Mouse (Mus musculus): ENCODE data around the gene Ccdc126. TPM values are rescaled to one million over a fixed set of nuclear protein-coding genes. Genes with fewer than 3 reads are reported as not detected.

The Ccdc126 gene
- polyA plus RNA-seq, 1 experiment from 2014 or later: 12.2 TPM

DNA sequence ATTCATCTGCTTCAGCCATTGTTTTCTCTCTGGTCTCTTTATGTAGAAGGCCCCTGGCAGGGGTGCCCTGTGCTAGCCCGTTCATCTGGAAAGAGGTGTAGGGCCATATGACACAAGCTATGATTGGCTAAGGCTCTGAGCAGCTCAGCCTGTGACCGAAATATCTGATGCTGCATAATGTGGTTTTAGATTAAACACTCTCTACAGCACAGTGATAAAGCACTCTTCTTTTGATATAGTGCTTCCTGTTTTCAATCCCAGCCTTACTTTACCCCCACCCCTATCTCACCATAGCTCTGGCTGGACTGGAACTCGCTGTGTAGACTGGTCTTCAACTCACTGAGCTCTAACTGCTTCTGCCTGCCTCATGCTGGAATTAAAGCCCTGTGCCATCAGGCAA, 2.3 kb downstream of the Ccdc126 start:
- Histone ChIP-seq H3K27ac (no peak overlapping the region), H3K27me3 (no peaks in the 10 kb centered on the region), H3K9ac (no peak overlapping the region), H3K36me3 (no peaks in the 10 kb centered on the region), H3K4me2 (no peak overlapping the region), H3K4me3 (no peak overlapping the region), H3K4me1 (peaks cover 13% of the 10 kb centered on the region), H3K9me3 (no peaks in the 10 kb centered on the region)
- 64% methylated on average over 3 of the region's 3 CpGs for WGBS
- ATAC-seq (ENCODE audit: borderline replicate concordance, extremely low read depth, low FRiP score, low TSS enrichment): no peak

DNA sequence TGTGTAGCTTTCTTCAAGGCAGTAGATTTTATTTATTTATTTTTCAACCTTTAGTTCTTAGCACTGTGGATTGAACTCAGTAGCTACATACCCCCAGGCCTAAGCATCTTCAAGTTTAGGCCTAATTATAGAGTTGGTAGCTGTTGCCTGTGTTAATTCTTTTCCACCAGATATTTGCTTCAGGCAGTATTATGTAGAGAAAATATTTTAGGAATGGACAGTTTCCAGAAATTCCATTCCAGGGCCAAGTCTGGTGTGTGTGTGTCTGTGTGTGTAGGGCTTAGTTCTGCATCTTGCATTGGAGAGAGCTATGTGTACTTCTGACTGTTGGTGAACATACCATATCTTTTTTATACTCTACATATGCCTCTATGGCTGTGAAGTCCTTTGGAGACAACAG, 3.0 kb downstream of the Ccdc126 start:
- Histone ChIP-seq H3K4me1 (peaks cover 13% of the 10 kb centered on the region), H3K9ac (no peak overlapping the region), H3K27ac (no peak overlapping the region), H3K4me3 (no peak overlapping the region), H3K36me3 (no peaks in the 10 kb centered on the region), H3K9me3 (no peaks in the 10 kb centered on the region), H3K4me2 (no peak overlapping the region), H3K27me3 (no peaks in the 10 kb centered on the region)
- no peak for ATAC-seq (ENCODE audit: borderline replicate concordance, extremely low read depth, low FRiP score, low TSS enrichment)

DNA sequence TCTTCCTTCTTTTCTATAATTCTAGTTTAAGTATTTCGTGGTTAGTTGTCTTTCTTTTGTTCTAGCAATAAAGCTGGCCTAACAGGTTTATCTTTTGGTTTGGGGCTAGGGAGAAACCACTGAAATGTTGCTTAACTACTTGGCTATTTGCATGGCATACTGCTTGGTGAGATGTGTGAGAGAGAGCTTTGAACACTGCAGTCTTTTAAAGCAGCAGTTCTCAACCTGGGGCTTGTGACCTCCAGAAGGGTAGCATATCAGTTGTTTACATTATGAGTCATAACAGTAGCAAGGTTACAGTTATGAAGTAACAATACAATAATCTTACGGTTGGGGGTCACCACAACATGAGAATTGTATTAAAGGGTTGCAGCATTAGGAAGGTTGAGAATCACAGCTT, 3.9 kb downstream of the Ccdc126 start:
- no peak overlapping the region for H3K4me2 ChIP-seq
- H3K4me1 ChIP-seq: peaks cover 13% of the 10 kb centered on the region
- no peak overlapping the region for H3K9ac ChIP-seq
- 32% methylated on average over 2 of the region's 2 CpGs for WGBS
- no peaks in the 10 kb centered on the region for H3K27me3 ChIP-seq
- no peak overlapping the region for H3K4me3 ChIP-seq
- ATAC-seq (ENCODE audit: borderline replicate concordance, extremely low read depth, low FRiP score, low TSS enrichment): no peak
- H3K36me3 ChIP-seq: no peaks in the 10 kb centered on the region
- H3K27ac ChIP-seq: no peak overlapping the region
- H3K9me3 ChIP-seq: no peaks in the 10 kb centered on the region

DNA sequence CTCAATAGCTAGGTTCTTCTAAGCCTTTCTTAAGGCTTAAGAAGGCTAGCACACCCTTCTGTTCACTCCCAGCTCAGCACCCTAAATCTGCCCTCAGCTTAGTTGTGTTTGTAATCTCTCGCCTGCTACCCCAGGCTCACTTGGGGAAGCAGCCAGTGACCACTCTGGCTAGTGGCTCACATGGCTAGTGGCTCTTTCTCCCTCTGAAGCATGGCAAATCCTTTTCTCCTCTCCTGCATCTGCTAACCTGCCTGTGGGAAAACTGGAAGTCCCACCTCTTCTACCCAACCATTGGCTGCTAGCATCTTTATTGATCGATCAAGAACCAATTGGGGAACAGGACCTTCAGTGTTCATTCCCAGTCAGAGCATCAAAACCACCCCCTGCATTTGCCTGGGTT, 5.5 kb downstream of the Ccdc126 start:
- no peak for ATAC-seq (ENCODE audit: borderline replicate concordance, extremely low read depth, low FRiP score, low TSS enrichment)
- Histone ChIP-seq H3K4me2 (no peak overlapping the region), H3K4me3 (no peak overlapping the region), H3K9me3 (no peaks in the 10 kb centered on the region), H3K27me3 (no peaks in the 10 kb centered on the region), H3K4me1 (peaks cover 13% of the 10 kb centered on the region), H3K9ac (no peak overlapping the region), H3K36me3 (no peaks in the 10 kb centered on the region), H3K27ac (no peak overlapping the region)
- WGBS: 79% methylated on average over 2 of the region's 2 CpGs

DNA sequence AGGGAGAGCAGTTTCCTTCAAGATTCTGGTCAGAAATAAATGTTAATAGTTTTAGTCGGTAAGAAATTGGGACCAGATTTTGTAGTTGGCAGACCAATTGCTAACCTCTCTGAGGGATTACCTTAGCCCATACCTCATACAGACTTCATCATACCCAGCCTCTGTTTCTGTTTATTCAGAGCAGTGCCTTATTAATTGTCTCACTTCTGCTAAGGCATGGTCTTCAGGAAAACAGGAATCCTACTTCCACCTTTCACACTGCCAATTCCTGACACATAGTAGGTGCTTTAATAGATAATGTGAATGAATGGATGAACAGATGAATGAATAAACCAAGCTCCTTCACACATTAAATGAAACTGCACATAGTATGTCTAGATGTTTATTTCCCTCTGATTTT, 6.2 kb downstream of the Ccdc126 start:
- no peak overlapping the region for H3K4me3 ChIP-seq
- ATAC-seq (ENCODE audit: borderline replicate concordance, extremely low read depth, low FRiP score, low TSS enrichment): no peak
- no peaks in the 10 kb centered on the region for H3K36me3 ChIP-seq
- peaks cover 9% of the 10 kb centered on the region for H3K4me1 ChIP-seq
- no peaks in the 10 kb centered on the region for H3K9me3 ChIP-seq
- no peak overlapping the region for H3K9ac ChIP-seq
- H3K27ac ChIP-seq: no peak overlapping the region
- no peaks in the 10 kb centered on the region for H3K27me3 ChIP-seq
- no peak overlapping the region for H3K4me2 ChIP-seq
- 70% methylated on average over 1 of the region's 1 CpGs for WGBS

DNA sequence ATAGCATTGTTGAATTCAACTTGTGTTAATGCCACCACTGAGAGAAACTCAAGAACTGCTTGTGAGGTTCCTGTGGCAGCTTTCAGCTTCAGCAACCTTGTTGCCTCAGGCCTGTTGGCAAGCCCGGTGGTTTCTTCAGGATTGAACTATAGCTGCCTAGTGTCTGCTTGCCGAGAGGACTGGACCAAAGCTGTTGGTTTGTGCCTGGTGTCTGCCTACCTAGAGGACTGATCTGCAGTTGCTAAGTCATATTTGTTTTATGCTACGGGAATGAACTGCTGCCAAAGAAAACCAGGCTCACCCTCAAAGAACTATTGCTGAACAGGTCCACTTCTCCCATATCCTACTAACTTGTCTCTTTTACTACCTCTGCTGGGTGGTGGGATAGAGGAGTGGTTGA, 7.8 kb downstream of the Ccdc126 start:
- H3K36me3 ChIP-seq: no peaks in the 10 kb centered on the region
- H3K27me3 ChIP-seq: no peaks in the 10 kb centered on the region
- H3K4me2 ChIP-seq: no peak overlapping the region
- H3K9me3 ChIP-seq: no peaks in the 10 kb centered on the region
- no peak for ATAC-seq (ENCODE audit: borderline replicate concordance, extremely low read depth, low FRiP score, low TSS enrichment)
- no peak overlapping the region for H3K27ac ChIP-seq
- peaks cover 8% of the 10 kb centered on the region for H3K4me1 ChIP-seq
- WGBS: 78% methylated on average over 3 of the region's 3 CpGs
- H3K4me3 ChIP-seq: no peak overlapping the region
- H3K9ac ChIP-seq: no peak overlapping the region

DNA sequence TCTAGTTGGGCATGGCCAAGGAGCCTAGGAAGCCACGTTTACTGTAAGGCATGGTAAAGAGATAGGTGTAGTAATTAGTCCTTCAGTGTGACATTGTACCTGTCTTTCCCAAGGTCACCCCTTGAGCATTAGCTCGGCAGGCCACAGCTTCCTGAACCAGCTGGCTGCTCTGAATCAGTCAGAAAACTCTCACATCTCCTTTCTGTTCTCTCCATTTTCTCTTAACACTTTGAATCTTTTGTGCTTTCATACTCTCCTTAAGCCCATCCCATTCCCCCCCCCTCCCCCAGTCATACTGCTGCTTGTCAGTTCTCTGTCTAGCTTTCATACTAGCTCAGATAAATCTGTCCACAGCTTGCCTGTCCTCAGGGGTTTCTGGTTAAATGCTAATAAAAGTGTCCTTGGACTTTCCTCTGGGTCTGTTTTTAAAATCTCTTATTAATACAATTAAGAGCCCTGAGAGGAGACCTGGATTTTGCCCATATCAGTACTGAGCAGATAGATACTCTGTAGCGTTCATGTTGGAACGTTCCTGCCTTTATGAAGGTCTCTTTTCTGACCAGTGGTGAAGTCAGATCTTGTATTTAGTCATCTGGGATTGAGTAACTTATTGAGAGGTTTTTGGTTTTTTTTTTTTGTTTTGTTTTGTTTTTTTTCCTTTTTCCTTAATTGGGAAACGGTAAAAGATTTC, 12.4 kb downstream of the Ccdc126 start:
- H3K27ac ChIP-seq: no peak overlapping the region
- H3K4me3 ChIP-seq: no peak overlapping the region
- 62% methylated on average over 5 of the region's 5 CpGs for WGBS

DNA sequence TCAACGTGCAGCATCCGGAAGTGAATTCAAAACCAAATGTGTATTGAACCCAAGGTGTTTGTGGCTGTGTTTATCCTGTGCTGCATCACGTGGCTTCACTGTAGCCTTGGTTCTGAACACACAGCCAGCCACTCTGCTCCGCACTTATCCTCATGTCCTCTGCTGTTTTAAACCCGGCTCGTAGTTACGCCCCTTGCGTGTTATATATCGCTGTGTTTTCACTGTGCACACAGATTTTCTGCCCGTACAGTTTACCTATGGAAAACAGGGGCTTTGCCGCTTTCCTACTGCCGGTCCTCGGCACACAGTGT, 12.9 kb downstream of the Ccdc126 start:
- 49% methylated on average over 13 of the region's 13 CpGs for WGBS
- Histone ChIP-seq H3K27ac (no peak overlapping the region), H3K4me2 (0 out of 2 replicates have a peak overlapping the region, but pooled peaks have one; percentile 7), H3K4me1 (no peaks in the 10 kb centered on the region), H3K36me3 (no peaks in the 10 kb centered on the region), H3K9me3 (no peaks in the 10 kb centered on the region), H3K4me3 (no peak overlapping the region), H3K9ac (no peak overlapping the region), H3K27me3 (no peaks in the 10 kb centered on the region)
- ATAC-seq (ENCODE audit: borderline replicate concordance, extremely low read depth, low FRiP score, low TSS enrichment): no peak

More for the DNA sequence above, 12.4 kb downstream of the Ccdc126 start:
- Histone ChIP-seq H3K9me3 (no peaks in the 10 kb centered on the region), H3K27me3 (no peaks in the 10 kb centered on the region), H3K36me3 (no peaks in the 10 kb centered on the region), H3K4me1 (no peaks in the 10 kb centered on the region), H3K9ac (no peak overlapping the region), H3K4me2 (no peak overlapping the region)
- no peak for ATAC-seq (ENCODE audit: borderline replicate concordance, extremely low read depth, low FRiP score, low TSS enrichment)

DNA sequence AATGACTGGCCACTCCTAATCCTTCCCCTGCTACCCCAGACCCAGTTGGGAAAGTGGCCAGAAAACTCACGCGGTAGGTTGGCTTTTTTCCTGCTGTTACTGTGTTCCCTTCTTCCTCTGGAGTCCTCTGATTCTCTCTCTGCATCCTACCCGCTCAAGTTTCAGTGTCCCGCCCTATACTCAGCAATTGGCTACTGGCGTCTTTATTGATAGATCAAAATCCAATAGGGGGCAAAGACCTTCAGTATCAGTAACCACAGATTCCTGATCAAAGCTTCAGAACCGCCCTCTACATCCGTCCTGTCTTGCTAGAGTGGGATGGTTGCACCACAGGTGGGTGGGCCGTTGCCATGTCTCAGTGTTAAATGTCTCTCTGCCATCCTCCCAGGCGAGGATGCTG, 19.5 kb downstream of the Ccdc126 start:
- Histone ChIP-seq H3K4me1 (no peaks in the 10 kb centered on the region), H3K36me3 (no peaks in the 10 kb centered on the region), H3K9ac (no peak overlapping the region), H3K9me3 (no peaks in the 10 kb centered on the region), H3K4me3 (no peak overlapping the region), H3K4me2 (no peak overlapping the region), H3K27ac (no peak overlapping the region), H3K27me3 (no peaks in the 10 kb centered on the region)
- WGBS: 36% methylated on average over 9 of the region's 9 CpGs
- no peak for ATAC-seq (ENCODE audit: borderline replicate concordance, extremely low read depth, low FRiP score, low TSS enrichment)

DNA sequence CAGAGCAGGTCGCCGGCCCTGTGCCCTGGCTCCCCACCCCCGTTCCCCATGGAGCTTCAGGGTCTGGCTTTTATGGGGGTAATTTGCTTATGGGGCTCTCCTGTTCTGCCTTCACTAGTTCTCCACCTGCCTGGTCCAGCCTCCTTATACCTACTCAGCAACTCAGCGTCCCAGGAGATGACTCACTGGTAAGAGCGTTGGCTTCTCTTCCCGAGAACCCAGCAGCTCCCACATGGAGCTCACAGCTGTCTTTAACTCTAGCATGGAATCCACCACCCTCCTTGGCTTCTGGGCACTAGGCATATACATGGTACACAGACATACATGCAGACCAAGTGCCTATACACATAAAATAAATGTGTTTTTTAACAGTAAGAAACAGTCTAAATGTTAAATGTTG, 20.1 kb downstream of the Ccdc126 start:
- Histone ChIP-seq H3K9me3 (no peaks in the 10 kb centered on the region), H3K27ac (no peak overlapping the region), H3K4me2 (no peak overlapping the region), H3K4me3 (no peak overlapping the region), H3K36me3 (no peaks in the 10 kb centered on the region), H3K9ac (no peak overlapping the region), H3K27me3 (no peaks in the 10 kb centered on the region), H3K4me1 (no peaks in the 10 kb centered on the region)
- 50% methylated on average over 6 of the region's 6 CpGs for WGBS
- ATAC-seq (ENCODE audit: borderline replicate concordance, extremely low read depth, low FRiP score, low TSS enrichment): no peak

DNA sequence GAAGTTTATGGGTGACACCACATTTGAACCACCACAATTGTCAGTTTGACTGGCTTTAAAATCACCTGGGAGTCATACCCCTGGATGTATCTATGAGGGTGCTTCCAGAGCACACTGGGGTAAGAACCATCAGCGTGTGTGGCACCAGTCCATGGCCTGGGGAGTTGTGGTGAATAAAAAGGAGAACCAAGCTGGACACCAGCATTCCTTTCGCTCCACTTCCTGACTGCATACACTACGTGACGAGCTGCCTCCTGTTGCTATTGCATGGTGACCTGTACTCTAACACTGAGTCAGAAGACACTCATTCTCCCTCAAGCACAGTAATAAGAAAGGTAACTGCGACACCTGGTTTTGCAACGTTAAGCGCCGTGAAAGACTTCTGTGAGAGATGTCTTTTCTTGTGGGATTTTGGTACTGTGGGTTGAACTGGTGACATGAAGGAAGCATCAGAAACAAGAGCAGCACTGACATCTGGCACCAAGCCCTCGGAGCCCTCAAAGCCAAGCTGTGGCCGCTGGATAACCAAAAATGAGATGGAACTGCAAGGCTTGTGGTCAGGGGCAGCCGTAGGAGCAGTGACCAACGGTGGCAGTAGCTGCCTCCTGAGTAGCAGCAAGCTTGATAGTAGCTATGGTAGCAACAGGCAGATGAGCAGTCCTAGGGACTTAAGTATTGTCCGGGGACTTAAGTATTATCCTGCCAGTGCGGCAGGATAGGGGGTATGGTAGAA, 24.8 kb downstream of the Ccdc126 start:
- H3K9ac ChIP-seq: no peak overlapping the region
- ATAC-seq (ENCODE audit: borderline replicate concordance, extremely low read depth, low FRiP score, low TSS enrichment): no peak
- H3K4me2 ChIP-seq: no peak overlapping the region
- no peaks in the 10 kb centered on the region for H3K4me1 ChIP-seq
- 76% methylated on average over 14 of the region's 14 CpGs for WGBS
- no peak overlapping the region for H3K4me3 ChIP-seq
- H3K27me3 ChIP-seq: no peaks in the 10 kb centered on the region
- H3K27ac ChIP-seq: no peak overlapping the region
- no peaks in the 10 kb centered on the region for H3K9me3 ChIP-seq
- H3K36me3 ChIP-seq: no peaks in the 10 kb centered on the region

DNA sequence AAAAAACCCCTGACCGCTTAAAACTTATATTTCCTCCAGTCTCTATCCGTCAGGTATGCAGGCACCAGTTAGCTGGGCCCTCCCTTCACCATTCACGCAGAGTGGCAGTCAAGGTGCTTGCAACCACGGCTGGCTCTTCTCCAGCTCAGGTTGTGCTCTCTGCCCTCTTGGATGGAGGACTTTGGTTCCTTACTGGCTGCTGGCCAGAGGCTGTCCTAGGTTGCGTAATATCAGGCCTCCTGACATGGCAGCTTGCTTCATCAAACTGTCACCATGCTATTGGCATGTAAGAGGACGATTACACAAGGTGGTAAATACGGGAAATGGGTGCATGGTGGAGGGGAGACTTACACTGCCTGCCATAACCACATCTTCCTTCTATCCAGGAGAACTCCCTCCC, 30.8 kb downstream of the Ccdc126 start:
- Histone ChIP-seq H3K27ac (no peak overlapping the region), H3K27me3 (no peaks in the 10 kb centered on the region), H3K9ac (no peak overlapping the region), H3K9me3 (no peaks in the 10 kb centered on the region), H3K4me1 (no peaks in the 10 kb centered on the region), H3K4me2 (no peak overlapping the region), H3K4me3 (no peak overlapping the region), H3K36me3 (no peaks in the 10 kb centered on the region)
- WGBS: 77% methylated on average over 7 of the region's 7 CpGs
- ATAC-seq (ENCODE audit: borderline replicate concordance, extremely low read depth, low FRiP score, low TSS enrichment): no peak
